Mouse (Mus musculus): ENCODE measurements at regions not wholly inside any gene's neighbourhood (a gene's known extent, or its start where the extent isn't known, plus 50 kb on each side); places are given as distances from the start of the nearest gene placed in this dataset.

GRCm38 (mm10) chr9:94444140-94444789, 93.6 kb downstream of the 1190002N15Rik start:
- TF ChIP-seq CTCF (IDR thresholded peaks at IDR 0.05; ENCODE audit: low read depth) (no peak), EP300 (IDR thresholded peaks at IDR 0.05; ENCODE audit: low read depth) (no peak)
